Mouse (Mus musculus): ENCODE measurements at regions not wholly inside any gene's neighbourhood (a gene's known extent, or its start where the extent isn't known, plus 50 kb on each side); places are given as distances from the start of the nearest gene placed in this dataset.
A peak's percentile ranks its signal among the peaks of the same experiment; 100 is the strongest.
"Not testable (repeated sequence)": the region's sequence is repeated elsewhere in the genome, so short reads cannot be mapped to it uniquely, and the experiment has no call there.

DNA sequence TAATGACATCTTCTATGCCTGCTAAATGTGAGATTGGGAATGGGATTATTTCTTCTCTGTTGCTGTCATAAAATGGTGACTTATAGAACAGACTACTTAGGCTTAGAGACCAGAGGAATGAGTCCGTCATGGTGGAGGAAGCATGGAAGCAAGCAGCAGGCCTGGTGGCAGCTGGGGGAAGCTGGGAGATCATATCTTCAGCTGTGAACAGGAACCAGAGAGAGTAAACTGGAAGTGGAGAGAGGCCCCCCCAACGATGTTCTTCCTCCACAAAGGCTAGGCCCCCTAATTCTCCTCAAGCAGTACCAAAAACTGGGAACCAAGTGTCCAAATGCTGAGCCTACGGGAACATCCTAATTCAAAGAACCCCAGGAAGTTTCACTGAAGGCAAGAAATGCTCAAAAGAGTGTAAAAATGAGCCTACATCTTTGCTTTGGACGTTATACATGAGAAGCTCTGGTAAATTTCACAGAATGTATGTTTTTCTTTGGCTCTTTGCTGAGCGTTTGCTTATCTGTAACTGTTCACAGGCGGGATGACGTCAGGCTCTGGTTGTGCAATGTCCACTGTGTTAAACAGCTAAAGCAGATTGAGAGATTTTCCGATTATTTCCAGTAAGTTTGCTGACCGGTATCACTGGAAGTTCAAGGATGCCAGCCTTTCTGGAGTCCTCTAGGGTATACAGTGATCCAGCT, 102.7 kb upstream of the Slc38a2 start:
- Histone ChIP-seq H3K36me3 (ENCODE audit: insufficient read depth, low read length) (no peaks in the 10 kb centered on the region), H3K4me2 (ENCODE audit: low read length) (no peak overlapping the region), H3K27me3 (ENCODE audit: insufficient read depth, low read length) (no peaks in the 10 kb centered on the region), H3K9ac (ENCODE audit: low read depth, low read length) (no peak overlapping the region), H3K27ac (no peak overlapping the region), H3K9me3 (replicated peaks; ENCODE audit: low read length) (no peaks in the 10 kb centered on the region), H3K4me1 (replicated peaks; ENCODE audit: insufficient read depth, low read length) (no peaks in the 10 kb centered on the region), H3K4me3 (replicated peaks; ENCODE audit: low read depth, low read length) (no peak overlapping the region)
- WGBS = 71% methylated on average over 9 of the region's 9 CpGs
- no peak for ATAC-seq (replicated peaks; ENCODE audit: low FRiP score, low read depth)
- TF ChIP-seq CTCF (IDR thresholded peaks at IDR 0.05; ENCODE audit: low read depth) = no peak
- peak; percentile 28 for DNase-seq (ENCODE audit: low spot score)

DNA sequence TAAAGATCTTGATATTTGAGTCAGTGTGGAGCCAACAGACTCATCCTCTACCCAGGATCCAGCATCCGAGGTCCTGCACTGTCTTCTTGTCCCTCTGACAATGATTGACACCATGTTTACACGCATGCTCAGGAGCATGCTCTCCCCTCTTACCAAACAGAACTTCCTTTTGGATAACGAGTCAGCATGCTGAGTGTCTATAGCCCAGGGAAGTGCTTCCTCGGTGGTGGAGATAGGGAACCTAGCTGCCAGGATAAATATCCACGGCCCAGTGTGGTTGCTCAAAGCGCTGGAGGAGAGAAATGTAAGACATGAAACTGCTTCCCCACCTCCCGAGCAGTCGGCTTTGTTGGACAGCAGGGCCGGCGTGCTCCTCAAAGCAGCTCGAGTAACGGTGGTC, 99.7 kb upstream of the Slc38a2 start:
- DNase-seq (ENCODE audit: low spot score) = no peak
- TF ChIP-seq CTCF (IDR thresholded peaks at IDR 0.05; ENCODE audit: low read depth) = no peak
- no peak overlapping the region for H3K4me3 ChIP-seq (replicated peaks; ENCODE audit: low read depth, low read length)
- no peaks in the 10 kb centered on the region for H3K27me3 ChIP-seq (ENCODE audit: insufficient read depth, low read length)
- H3K4me2 ChIP-seq (ENCODE audit: low read length) = no peak overlapping the region
- no peak overlapping the region for H3K9ac ChIP-seq (ENCODE audit: low read depth, low read length)
- no peaks in the 10 kb centered on the region; the same call in 1 of the 2 replicates for H3K4me1 ChIP-seq (replicated peaks; ENCODE audit: insufficient read depth, low read length)
- H3K36me3 ChIP-seq (ENCODE audit: insufficient read depth, low read length) = no peaks in the 10 kb centered on the region
- H3K9me3 ChIP-seq (replicated peaks; ENCODE audit: low read length) = no peaks in the 10 kb centered on the region
- H3K27ac ChIP-seq = no peak overlapping the region
- no peak for ATAC-seq (replicated peaks; ENCODE audit: low FRiP score, low read depth)
- WGBS = 64% methylated on average over 12 of the region's 12 CpGs

DNA sequence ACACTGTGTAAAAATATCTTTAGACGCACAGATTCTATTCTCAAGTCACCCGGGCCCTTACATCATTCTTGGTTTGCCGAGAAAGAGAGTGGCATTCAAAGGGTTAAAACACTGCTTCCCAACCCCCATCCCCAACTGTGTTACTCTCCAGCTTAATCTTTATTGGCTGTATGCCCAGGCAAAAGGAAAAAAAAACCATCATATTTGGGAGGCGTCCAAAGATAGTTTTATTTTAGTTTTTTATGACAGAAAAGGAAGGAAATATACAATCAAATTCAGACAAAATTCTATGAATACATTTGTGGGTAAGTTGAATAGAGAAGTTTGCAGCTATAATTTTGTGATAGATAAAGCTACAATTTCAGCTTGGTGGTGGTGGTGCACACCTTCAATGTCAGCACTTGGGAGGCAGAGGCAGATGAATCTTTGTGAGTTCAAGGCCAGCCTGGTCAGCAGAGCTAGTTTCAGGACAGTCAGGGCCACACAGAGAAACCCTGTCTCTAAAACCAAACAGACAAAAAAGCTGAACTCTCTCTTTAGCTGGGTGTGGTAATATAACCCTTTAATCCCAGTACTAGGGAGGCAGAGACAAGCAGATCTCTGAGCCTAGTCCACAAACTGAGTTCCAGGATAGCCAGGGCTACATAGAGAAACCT, 98.2 kb upstream of the Slc38a2 start:
- Histone ChIP-seq H3K36me3 (ENCODE audit: insufficient read depth, low read length) (no peaks in the 10 kb centered on the region), H3K27me3 (ENCODE audit: insufficient read depth, low read length) (no peaks in the 10 kb centered on the region), H3K27ac (peak overlapping the region; percentile 50; the same call in 1 of the 2 replicates), H3K4me2 (ENCODE audit: low read length) (no peak overlapping the region), H3K9ac (ENCODE audit: low read depth, low read length) (no peak overlapping the region), H3K4me1 (replicated peaks; ENCODE audit: insufficient read depth, low read length) (no peaks in the 10 kb centered on the region; the same call in 1 of the 2 replicates), H3K4me3 (replicated peaks; ENCODE audit: low read depth, low read length) (no peak overlapping the region), H3K9me3 (replicated peaks; ENCODE audit: low read length) (no peaks in the 10 kb centered on the region)
- ATAC-seq (replicated peaks; ENCODE audit: low FRiP score, low read depth) (no peak), DNase-seq (ENCODE audit: low spot score) (peak; percentile 76)
- WGBS = 52% methylated on average over 4 of the region's 4 CpGs
- no peak for TF ChIP-seq CTCF (IDR thresholded peaks at IDR 0.05; ENCODE audit: low read depth)

DNA sequence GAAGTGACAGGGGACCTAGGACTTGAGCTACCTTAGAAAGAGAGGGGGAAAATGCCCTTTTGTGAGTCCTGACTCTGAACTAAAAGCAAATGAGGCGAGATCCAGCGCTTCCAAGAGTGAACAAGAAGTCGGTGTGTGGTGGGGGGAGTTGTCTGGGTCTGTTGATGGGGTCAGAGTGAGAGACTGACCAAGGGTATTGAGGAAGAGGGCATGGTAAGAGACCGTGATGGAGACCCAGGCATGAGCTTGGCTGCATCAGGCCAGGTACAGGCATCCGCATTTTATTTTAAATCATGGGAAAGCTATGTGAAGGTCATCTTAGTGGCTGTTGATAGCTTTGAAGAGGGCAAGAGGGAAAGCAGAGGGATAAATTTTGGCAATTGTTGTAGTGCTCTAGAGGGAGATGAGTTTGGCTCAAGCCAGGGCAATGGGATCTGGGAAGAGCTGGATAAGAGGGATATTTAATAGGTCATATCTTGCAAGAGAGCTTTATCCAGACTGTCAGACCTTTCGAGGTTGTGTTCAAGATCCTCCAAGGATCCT, 94.7 kb upstream of the Slc38a2 start:
- no peaks in the 10 kb centered on the region for H3K36me3 ChIP-seq (ENCODE audit: insufficient read depth, low read length)
- 87% methylated on average over 6 of the region's 6 CpGs for WGBS
- no peak overlapping the region for H3K9ac ChIP-seq (ENCODE audit: low read depth, low read length)
- no peak for TF ChIP-seq CTCF (IDR thresholded peaks at IDR 0.05; ENCODE audit: low read depth)
- no peaks in the 10 kb centered on the region for H3K27me3 ChIP-seq (ENCODE audit: insufficient read depth, low read length)
- H3K9me3 ChIP-seq (replicated peaks; ENCODE audit: low read length) = no peaks in the 10 kb centered on the region
- H3K27ac ChIP-seq = no peak overlapping the region
- H3K4me3 ChIP-seq (replicated peaks; ENCODE audit: low read depth, low read length) = no peak overlapping the region
- H3K4me2 ChIP-seq (ENCODE audit: low read length) = no peak overlapping the region
- ATAC-seq (replicated peaks; ENCODE audit: low FRiP score, low read depth) (no peak), DNase-seq (ENCODE audit: low spot score) (no peak)
- no peaks in the 10 kb centered on the region; the same call in 1 of the 2 replicates for H3K4me1 ChIP-seq (replicated peaks; ENCODE audit: insufficient read depth, low read length)

DNA sequence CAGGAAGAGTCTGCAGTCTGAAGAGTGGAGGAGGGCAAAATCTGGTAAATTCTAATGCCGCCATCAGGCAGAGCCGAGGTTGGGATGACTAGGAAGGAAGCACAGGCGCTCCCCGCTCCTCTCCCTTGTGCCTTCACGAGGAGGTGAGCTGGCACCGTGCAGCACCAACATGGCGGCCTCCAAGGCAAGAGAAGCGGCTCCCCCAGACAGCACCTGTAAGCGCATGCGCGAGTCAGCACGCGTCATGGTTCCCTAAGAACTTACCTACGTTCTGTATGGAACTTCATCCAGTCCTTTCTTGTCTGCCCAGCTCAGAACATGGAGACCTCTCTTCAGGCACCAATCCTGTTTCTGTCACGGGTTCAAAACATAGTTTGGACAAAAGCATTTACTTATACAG, 93.7 kb upstream of the Slc38a2 start:
- H3K9me3 ChIP-seq (replicated peaks; ENCODE audit: low read length) = no peaks in the 10 kb centered on the region
- no peak overlapping the region for H3K27ac ChIP-seq
- no peaks in the 10 kb centered on the region for H3K36me3 ChIP-seq (ENCODE audit: insufficient read depth, low read length)
- no peaks in the 10 kb centered on the region for H3K27me3 ChIP-seq (ENCODE audit: insufficient read depth, low read length)
- no peak overlapping the region for H3K4me3 ChIP-seq (replicated peaks; ENCODE audit: low read depth, low read length)
- no peak for TF ChIP-seq CTCF (IDR thresholded peaks at IDR 0.05; ENCODE audit: low read depth)
- no peak overlapping the region for H3K4me2 ChIP-seq (ENCODE audit: low read length)
- ATAC-seq (replicated peaks; ENCODE audit: low FRiP score, low read depth) (no peak), DNase-seq (ENCODE audit: low spot score) (no peak)
- no peaks in the 10 kb centered on the region; the same call in 1 of the 2 replicates for H3K4me1 ChIP-seq (replicated peaks; ENCODE audit: insufficient read depth, low read length)
- no peak overlapping the region for H3K9ac ChIP-seq (ENCODE audit: low read depth, low read length)
- WGBS = 97% methylated on average over 15 of the region's 15 CpGs

DNA sequence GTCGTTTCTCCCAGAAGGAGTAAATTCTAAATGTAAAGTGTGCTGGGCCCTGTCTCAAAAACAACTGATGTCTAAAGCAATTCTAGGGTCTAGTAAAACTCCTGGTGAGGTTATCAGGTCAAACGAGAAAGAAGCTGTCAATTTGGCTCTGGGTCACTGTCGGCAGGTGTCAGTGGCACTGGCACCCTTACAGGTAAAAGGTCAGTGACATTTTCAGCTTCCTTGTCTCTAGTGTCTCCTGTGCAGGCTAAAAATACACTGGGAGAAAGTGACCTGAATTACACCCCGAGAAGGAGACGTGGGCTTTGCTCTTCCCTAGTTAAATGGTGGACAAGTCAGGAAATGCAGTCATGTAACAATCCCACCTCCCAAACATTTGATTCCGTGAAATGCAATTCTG, 91.8 kb upstream of the Slc38a2 start:
- Histone ChIP-seq H3K27me3 (ENCODE audit: insufficient read depth, low read length) (no peaks in the 10 kb centered on the region), H3K4me3 (replicated peaks; ENCODE audit: low read depth, low read length) (no peak overlapping the region), H3K36me3 (ENCODE audit: insufficient read depth, low read length) (no peaks in the 10 kb centered on the region), H3K4me2 (ENCODE audit: low read length) (no peak overlapping the region), H3K4me1 (replicated peaks; ENCODE audit: insufficient read depth, low read length) (no peaks in the 10 kb centered on the region; the same call in 1 of the 2 replicates), H3K9me3 (replicated peaks; ENCODE audit: low read length) (no peaks in the 10 kb centered on the region), H3K9ac (ENCODE audit: low read depth, low read length) (no peak overlapping the region), H3K27ac (no peak overlapping the region)
- WGBS = 73% methylated on average over 6 of the region's 6 CpGs
- ATAC-seq (replicated peaks; ENCODE audit: low FRiP score, low read depth) (no peak), DNase-seq (ENCODE audit: low spot score) (no peak)
- no peak for TF ChIP-seq CTCF (IDR thresholded peaks at IDR 0.05; ENCODE audit: low read depth)

DNA sequence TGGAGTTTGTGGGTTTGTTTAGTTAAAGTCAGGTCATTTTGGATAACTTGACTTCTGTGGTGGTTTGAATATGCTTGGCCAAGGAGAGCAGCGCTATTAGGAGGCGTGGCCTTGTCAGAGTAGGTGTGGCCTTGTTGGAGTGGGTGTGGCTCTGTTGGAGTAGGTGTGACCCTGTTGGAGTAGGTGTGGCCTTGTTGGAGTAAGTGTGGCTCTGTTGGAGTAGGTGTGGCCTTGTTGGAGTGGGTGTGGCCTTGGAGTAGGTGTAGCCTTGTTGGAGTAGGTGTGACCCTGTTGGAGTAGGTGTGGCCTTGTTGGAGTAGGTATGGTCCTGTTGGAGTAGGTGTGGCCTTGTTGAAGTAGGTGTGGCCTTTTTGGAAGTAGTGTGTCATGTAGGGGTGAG, 88.4 kb upstream of the Slc38a2 start:
- not testable (repeated sequence) for ATAC-seq (replicated peaks; ENCODE audit: low FRiP score, low read depth); H3K36me3 ChIP-seq (ENCODE audit: insufficient read depth, low read length); H3K4me1 ChIP-seq (replicated peaks; ENCODE audit: insufficient read depth, low read length); H3K27me3 ChIP-seq (ENCODE audit: insufficient read depth, low read length); H3K4me2 ChIP-seq (ENCODE audit: low read length); H3K9me3 ChIP-seq (replicated peaks; ENCODE audit: low read length); H3K4me3 ChIP-seq (replicated peaks; ENCODE audit: low read depth, low read length); H3K27ac ChIP-seq; DNase-seq (ENCODE audit: low spot score); H3K9ac ChIP-seq (ENCODE audit: low read depth, low read length)
- WGBS = 88% methylated on average over 2 of the region's 2 CpGs
